Mouse (Mus musculus): ENCODE results near the gene Ttll5.

The Ttll5 gene

GRCm38 (mm10) chr12:85839371-85840000 is 15.0 kb downstream of the Ttll5 start:
- no peak for DNase-seq (ENCODE audit: low spot score)

GRCm38 (mm10) chr12:85848164-85848958 is 23.9 kb downstream of the Ttll5 start:
- DNase-seq (ENCODE audit: low spot score), result no peak

GRCm38 (mm10) chr12:85850661-85851060 is 26.2 kb downstream of the Ttll5 start:
- DNase-seq (ENCODE audit: low spot score), result no peak

GRCm38 (mm10) chr12:85853836-85854235 is 29.4 kb downstream of the Ttll5 start:
- no peak for DNase-seq (ENCODE audit: low spot score)

- DNase-seq (ENCODE audit: low spot score), result no peak
These were observed 29.8 kb downstream of the Ttll5 start for GRCm38 (mm10) chr12:85854271-85854670.

- DNase-seq (ENCODE audit: low spot score), result no peak
These were observed 32.8 kb downstream of the Ttll5 start for GRCm38 (mm10) chr12:85857300-85857699.

- no peak for DNase-seq (ENCODE audit: low spot score)
These were observed 34.7 kb downstream of the Ttll5 start for GRCm38 (mm10) chr12:85859111-85859510.

GRCm38 (mm10) chr12:85859511-85860189 is 35.2 kb downstream of the Ttll5 start:
- DNase-seq (ENCODE audit: low spot score), result no peak

GRCm38 (mm10) chr12:85862514-85862913 is 38.1 kb downstream of the Ttll5 start:
- no peak for DNase-seq (ENCODE audit: low spot score)

GRCm38 (mm10) chr12:85865526-85865925 is 41.1 kb downstream of the Ttll5 start:
- no peak for DNase-seq (ENCODE audit: low spot score)

- no peak for DNase-seq (ENCODE audit: low spot score)
These were observed 42.2 kb downstream of the Ttll5 start for GRCm38 (mm10) chr12:85866624-85867023.

GRCm38 (mm10) chr12:85867125-85867524 is 42.7 kb downstream of the Ttll5 start:
- DNase-seq (ENCODE audit: low spot score), result no peak

- DNase-seq (ENCODE audit: low spot score), result no peak
These were observed 45.0 kb downstream of the Ttll5 start for GRCm38 (mm10) chr12:85869423-85869822.

- DNase-seq (ENCODE audit: low spot score), result peak; percentile 51
These were observed 55.3 kb downstream of the Ttll5 start for GRCm38 (mm10) chr12:85879631-85880314.

- DNase-seq (ENCODE audit: low spot score), result no peak
These were observed 60.6 kb downstream of the Ttll5 start for GRCm38 (mm10) chr12:85885024-85885423.

GRCm38 (mm10) chr12:85890054-85890453 is 65.6 kb downstream of the Ttll5 start:
- DNase-seq (ENCODE audit: low spot score), result no peak

GRCm38 (mm10) chr12:85903986-85904385 is 79.5 kb downstream of the Ttll5 start:
- DNase-seq (ENCODE audit: low spot score), result no peak

GRCm38 (mm10) chr12:85905666-85906065 is 81.2 kb downstream of the Ttll5 start:
- no peak for DNase-seq (ENCODE audit: low spot score)

- DNase-seq (ENCODE audit: low spot score), result no peak
These were observed 83.4 kb downstream of the Ttll5 start for GRCm38 (mm10) chr12:85907896-85908295.

- DNase-seq (ENCODE audit: low spot score), result no peak
These were observed 86.4 kb downstream of the Ttll5 start for GRCm38 (mm10) chr12:85910811-85911210.

- no peak for DNase-seq (ENCODE audit: low spot score)
These were observed 88.4 kb downstream of the Ttll5 start for GRCm38 (mm10) chr12:85912712-85913504.

- peak; percentile 32 for DNase-seq (ENCODE audit: low spot score)
These were observed 102.4 kb downstream of the Ttll5 start for GRCm38 (mm10) chr12:85926897-85927296.

Measured in ovary, adult 18-20 months (tissue).